Mouse (Mus musculus) common myeloid progenitor, adult 5-6 weeks (primary cell): ENCODE data around the gene Pin4. TPM values are rescaled to one million over a fixed set of nuclear protein-coding genes. Genes with fewer than 3 reads are reported as not detected.

Source experiments
- ATAC-seq: replicated peaks from 2 replicates; pipeline ENCODE4 v1.8.0; 2016; ENCODE audit warnings: low read depth, mild to moderate bottlenecking, moderate TSS enrichment, inconsistent platforms; ENCODE audit not compliant: poor library complexity, severe bottlenecking
- total RNA-seq: library from RNA; stranded (forward); fragments of 200-1000, 187-1606 nt; gene quantifications from 2 replicates; pipeline ENCODE4 v1.2.3, GENCODE M21; 2017

The Pin4 gene
- total RNA-seq, 1 experiment from 2014 or later, result 96.1 TPM

GRCm38 (mm10) chrX:102141157-102141556, 21.9 kb downstream of the Pin4 start:
- ATAC-seq, result no peak

DNA sequence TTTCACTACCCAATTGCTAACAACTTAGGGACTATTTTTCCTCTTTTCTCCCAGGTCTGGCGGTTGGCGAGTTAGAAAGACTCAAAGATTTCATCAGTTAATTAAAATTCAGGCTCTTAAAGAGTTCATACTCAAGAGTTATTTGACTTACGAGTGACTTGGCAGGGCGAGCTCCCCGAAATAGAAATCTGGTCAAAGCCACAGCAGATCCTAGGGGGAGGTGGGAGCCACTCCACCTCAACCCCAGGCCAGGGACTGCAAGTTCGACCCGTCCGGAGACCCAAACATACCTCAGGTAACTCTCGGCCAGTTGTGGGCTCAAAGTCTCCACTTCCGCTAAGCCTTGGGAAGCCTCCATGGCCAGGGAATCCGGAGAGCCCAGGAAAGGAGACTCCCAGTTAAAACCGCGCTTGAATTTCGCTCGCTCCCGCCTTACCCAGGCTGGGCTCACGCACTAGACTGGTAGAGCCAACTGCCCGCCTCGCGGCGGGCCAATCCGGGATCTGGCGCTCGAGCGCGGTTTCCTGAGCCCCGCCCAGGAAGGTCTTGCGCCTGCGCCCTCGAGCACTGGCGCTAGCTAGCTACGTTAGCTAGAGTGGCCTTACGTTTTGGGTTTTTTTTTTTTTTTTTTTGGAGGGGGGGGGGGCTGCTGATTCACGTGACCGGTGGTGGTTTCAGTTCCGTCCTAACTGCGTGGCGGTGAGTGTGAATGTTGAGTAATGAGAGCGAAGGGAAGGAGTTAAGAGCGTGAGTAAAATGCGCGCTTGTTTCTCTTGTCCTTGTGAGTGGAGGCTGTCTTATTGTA, 37.6 kb downstream of the Pin4 start, which contains the start of gene Ercc6l:
Ercc6l (minus strand) TSS at position 474 of the 805 bp plus-strand sequence.
- peak; percentile 96 for ATAC-seq

DNA sequence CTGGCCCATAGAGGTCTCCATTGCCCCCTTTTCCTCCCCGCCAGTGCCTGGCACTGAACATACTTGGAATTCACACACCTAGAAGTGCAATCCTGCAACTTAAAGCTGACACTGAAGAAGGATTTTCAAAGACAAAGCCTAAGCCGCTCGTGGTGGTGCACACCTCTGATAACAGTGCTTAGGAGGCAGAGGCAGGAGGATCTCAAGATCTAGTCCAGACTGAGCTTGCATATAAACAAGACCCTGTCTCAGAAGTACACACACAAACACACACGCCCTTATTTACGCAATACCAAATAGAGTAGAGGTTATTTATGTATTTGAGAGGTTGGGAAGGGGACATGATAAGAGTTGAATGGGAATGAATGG, 38.2 kb downstream of the Pin4 start:
- no peak for ATAC-seq

DNA sequence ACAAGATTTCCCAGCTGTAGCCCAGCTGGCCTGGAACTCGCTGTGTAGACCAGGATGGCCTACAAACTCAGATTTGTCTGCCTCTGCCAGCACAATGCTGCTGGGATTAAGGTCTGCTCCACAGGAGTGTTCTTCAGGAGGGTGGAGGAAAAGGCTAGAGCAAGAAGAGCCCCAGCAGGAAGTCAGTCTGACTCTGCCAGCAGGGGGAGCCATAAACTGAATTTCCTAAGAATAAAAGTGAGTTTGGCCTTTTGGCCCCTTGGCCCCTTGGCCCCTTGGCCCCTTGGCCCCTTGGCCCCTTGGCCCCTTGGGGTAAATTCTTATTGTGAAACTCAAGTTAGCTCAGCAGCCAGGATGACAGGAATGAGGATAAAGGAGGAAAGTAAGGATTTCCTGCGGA, 40.5 kb downstream of the Pin4 start:
- ATAC-seq, result no peak

GRCm38 (mm10) chrX:102160528-102160927, 41.3 kb downstream of the Pin4 start:
- no peak for ATAC-seq

DNA sequence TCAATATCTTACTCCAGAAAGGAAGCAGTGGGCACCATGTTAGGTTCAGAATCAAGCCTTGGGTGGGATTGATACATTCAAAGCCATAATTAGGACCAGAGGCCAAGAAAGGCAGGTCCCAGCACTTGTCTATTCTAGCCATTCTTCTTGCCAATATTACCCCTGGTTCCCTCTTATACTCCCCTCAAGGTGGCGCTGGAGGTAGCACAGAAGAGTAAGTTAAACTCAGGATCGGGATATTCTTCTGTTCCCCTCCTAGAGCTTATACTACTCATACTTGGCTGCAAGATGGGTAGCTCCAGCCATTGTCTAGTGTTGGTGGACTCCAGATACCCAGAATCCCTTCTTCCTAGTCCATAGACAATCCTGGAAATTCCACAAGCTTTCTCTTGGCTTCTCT, 43.8 kb downstream of the Pin4 start:
- ATAC-seq, result no peak; the same call in 1 of the 2 replicates

GRCm38 (mm10) chrX:102163529-102163928, 44.3 kb downstream of the Pin4 start:
- ATAC-seq, result no peak

- ATAC-seq, result no peak
Measured at GRCm38 (mm10) chrX:102166521-102166920, 47.3 kb downstream of the Pin4 start.

- ATAC-seq, result no peak
Measured at GRCm38 (mm10) chrX:102166986-102167385, 47.7 kb downstream of the Pin4 start.

DNA sequence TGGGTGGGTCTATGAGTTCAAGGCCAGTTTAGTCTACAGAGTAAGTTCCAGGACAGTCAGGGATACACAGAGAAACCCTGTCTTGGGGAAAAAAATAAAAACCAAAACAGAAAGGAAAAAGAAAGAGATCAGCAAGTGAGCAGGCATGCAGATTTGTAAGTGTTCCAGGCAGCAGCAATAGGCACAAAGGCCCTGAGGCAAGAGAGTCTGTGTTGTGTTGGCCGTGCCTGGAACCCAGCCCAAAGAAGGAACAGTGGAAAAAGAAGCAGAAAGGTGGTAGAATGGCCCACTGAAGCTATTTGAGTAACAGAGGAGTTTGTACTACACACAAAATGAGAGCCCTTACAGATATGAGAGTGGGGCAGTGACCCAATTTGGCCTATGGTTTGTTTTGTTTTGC, 50.5 kb downstream of the Pin4 start:
- ATAC-seq, result no peak

GRCm38 (mm10) chrX:102170135-102170534, 50.9 kb downstream of the Pin4 start:
- ATAC-seq, result no peak

GRCm38 (mm10) chrX:102170900-102171299, 51.7 kb downstream of the Pin4 start:
- no peak for ATAC-seq

- ATAC-seq, result no peak
Measured at GRCm38 (mm10) chrX:102175538-102176287, 56.5 kb downstream of the Pin4 start.

Other genes with a start within 250 kb of the Pin4 start
- 2.0 and 4.1 TPM in 2 replicates for gene Rtl5, start 48.1 kb upstream of the Pin4 start, total RNA-seq
- 24.3 and 28.8 TPM in 2 replicates for gene Ercc6l, start 37.6 kb downstream of the Pin4 start, total RNA-seq
- gene Rps4x, start 69.9 kb downstream of the Pin4 start, total RNA-seq, result 2,837 and 3,013 TPM in 2 replicates
- not detected in 2 replicates for gene Cited1, start 132.7 kb downstream of the Pin4 start, total RNA-seq